Mouse (Mus musculus) megakaryocyte, embryonic 14.5 days (primary cell): ENCODE data around the gene Tenm3.

ENCODE experiments used
- FLI1 ChIP-seq: IDR thresholded peaks from 2 replicates; pipeline ENCODE4 v1.6.1; 2012; ENCODE audit warnings: low read length, inconsistent platforms, mixed read lengths
- GATA1 ChIP-seq: IDR thresholded peaks from 3 replicates; pipeline ENCODE4 v1.6.1; 2012; ENCODE audit warnings: mixed read lengths, low read length, inconsistent platforms, borderline replicate concordance

DNA sequence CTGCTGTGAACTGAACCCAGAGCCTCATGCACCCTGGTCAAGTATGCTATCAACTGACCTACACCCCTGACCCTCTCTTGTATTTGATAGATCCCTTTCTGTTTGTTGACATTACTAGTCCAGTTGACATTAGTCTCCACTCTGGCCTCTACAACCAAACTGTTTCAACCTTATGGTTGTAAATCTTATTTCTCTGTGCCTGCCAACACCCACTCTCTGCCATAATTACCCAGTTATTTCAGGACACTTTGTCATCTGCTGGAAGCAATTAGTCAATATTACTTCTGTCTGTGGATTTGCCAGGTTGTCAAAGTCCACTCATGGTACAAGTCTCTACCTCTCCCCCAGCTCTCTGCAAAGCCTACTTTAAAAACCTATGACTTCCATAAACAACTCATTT, 326.3 kb downstream of the Tenm3 start:
- TF ChIP-seq GATA1 (no peak), FLI1 (no peak)
